Mouse (Mus musculus) embryo, embryonic 9.5 days (tissue): ENCODE measurements at regions not wholly inside any gene's neighbourhood (a gene's known extent, or its start where the extent isn't known, plus 50 kb on each side); places are given as distances from the start of the nearest gene placed in this dataset.

ENCODE experiments used
- DNase-seq: peaks from one replicate; pipeline ENCODE4 v3.0.0-alpha.2; 2017; ENCODE audit errors: extremely low spot score

DNA sequence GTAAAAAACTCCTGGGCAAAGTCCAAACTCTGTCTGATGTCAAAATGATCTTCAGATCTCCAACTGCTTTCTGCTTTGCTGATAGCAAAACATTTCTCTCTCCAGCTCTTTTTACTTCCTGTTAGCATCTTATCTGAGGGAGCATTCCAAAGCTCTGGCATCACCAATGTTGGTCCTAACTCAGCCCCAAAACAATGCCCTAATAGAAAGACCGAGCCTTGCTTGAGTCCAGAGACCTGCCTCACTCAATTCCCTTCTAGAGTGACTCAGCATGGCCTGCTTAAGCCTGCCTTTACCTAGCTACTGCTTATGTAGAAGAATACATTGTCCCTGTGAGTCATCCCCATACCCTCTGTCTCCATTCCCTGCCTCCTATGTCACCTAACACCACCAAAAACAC, 1721.6 kb downstream of the Grik2 start:
- no peak for DNase-seq

DNA sequence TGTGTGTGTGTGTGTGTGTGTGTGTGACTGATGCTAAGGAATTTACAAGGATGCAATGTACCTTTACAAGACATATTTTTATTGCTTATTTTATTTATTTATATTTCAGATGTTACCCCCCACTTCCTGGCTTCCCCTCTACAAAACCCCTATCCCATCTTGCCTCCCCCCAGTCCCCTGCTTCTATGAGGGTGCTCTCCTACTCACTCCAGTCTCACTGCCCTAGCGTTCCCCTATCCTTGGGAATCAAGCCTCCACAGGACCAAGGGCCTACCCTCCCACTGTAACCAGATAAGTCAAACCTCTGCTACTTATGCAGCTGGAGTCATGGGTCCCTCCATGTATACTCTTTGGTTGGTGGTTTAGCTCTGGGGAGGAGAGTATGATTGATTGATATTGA, 1761.3 kb downstream of the Grik2 start:
- no peak for DNase-seq

DNA sequence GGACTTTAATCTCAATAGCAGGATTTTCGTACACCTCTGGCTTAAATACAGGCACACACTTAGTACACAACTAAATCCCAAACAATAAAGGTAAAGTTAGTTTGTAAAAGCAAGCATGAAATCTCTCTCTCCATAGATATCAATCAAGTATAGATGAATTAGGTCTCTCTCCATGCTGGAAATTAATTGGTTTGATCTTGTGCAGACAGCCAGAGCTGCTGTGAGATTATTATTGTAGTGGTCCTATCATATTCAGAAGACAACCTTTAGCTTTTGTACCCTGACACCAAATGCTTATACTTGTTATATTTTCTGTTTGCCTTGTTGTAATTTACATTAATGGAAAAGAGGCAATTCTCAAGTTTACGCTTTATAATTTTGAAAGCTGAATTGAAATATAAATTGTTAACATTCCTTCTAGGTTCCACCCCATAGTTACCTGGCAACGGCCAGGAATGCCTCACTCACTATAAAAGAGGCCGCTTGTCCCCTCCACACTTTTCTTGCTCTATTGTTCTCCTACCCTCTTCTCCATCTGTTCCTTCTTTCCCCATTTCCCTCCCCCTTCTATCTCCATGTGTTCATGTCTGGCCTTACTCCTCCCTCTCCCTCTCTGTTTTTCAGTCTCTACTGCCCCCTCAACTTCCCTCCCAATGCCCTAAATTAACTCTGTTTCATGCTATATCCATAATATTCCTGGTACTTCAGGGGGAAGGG, 1797.1 kb downstream of the Grik2 start:
- DNase-seq: peak; percentile 19

DNA sequence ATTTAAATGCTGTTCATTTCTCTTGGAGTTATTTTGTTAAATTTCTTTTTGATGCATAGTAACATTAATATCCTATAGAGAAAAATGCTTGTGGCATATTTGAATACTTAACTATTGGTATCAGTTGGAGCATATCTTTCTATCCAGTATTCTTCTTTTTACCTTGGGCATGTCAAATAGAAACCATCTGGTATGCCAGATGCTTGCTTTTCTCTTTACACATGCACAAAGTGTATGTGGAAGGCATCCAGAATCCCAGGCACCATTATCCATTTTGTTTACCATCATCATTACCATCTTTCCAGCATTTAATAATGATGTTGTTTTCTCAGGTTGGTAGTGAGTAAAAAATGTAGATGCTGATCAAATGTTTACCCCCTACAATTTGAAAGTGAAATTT, 1809.5 kb downstream of the Grik2 start:
- no peak for DNase-seq
